Mouse (Mus musculus): ENCODE measurements around the gene 1700014D04Rik. TPM values are rescaled to one million over a fixed set of nuclear protein-coding genes. Genes with fewer than 3 reads are reported as not detected.
"Not testable (repeated sequence)": the region's sequence is repeated elsewhere in the genome, so short reads cannot be mapped to it uniquely, and the experiment has no call there.

Gene 1700014D04Rik
- polyA plus RNA-seq, 1 experiment from 2014 or later: not detected

DNA sequence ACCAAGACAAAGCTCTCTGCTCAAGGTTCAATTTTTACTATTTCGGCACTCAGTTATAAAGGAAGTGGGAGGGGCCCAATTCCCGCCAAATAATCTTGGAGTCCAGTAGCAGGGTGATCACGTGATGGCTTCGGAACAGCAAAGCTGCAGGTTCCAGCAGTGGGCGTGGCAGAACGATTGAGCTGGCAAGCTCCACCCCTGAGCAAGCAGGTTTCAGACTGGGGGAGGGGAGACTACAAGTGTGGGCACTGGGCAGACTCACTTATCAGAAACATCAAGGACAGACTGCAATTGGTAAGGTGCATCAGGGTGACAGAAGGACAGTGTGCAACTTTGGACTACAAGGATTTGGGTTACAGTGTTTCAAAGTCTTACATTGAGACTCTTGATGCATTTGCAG, 12.2 kb downstream of the 1700014D04Rik start:
- H3K4me2 ChIP-seq (ENCODE audit: low read depth, low read length); H3K9me3 ChIP-seq (replicated peaks; ENCODE audit: control insufficient read depth, low read length); H3K36me3 ChIP-seq (replicated peaks; ENCODE audit: control insufficient read depth, insufficient read depth, low read depth, low read length); H3K4me1 ChIP-seq (ENCODE audit: control insufficient read depth, insufficient read depth, low read length); ATAC-seq (replicated peaks; ENCODE audit: insufficient number of reproducible peaks, low FRiP score, low TSS enrichment, low read depth); H3K27me3 ChIP-seq (ENCODE audit: control insufficient read depth, insufficient read depth, low read length); H3K4me3 ChIP-seq (ENCODE audit: low read depth, low read length); H3K9ac ChIP-seq (replicated peaks; ENCODE audit: low read length); H3K27ac ChIP-seq (replicated peaks; ENCODE audit: low read depth, low read length); DNase-seq (ENCODE audit: low spot score): not testable (repeated sequence)
- WGBS: 35% methylated on average over 6 of the region's 6 CpGs

DNA sequence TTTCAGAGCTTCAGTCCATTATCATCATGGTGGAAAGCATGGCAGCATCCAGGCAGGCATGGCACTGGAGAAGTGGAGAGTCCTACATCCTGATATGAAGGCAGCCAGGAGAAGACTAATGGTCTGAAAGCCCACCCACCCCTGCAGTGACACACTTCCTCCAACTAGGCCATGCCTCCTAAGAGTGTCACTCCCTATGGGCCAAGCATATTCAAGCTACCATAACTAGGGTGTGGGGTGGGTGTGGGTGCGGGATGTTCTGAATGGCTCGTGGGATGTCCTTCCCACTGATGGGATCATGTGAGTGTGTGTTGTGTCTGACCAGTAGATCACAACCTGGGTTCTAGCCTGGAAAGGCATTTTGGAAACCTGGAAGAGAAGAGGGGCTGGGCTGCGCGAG, 12.6 kb downstream of the 1700014D04Rik start:
- H3K4me1 ChIP-seq (ENCODE audit: control insufficient read depth, insufficient read depth, low read length): no peaks in the 10 kb centered on the region
- DNase-seq (ENCODE audit: low spot score): no peak

DNA sequence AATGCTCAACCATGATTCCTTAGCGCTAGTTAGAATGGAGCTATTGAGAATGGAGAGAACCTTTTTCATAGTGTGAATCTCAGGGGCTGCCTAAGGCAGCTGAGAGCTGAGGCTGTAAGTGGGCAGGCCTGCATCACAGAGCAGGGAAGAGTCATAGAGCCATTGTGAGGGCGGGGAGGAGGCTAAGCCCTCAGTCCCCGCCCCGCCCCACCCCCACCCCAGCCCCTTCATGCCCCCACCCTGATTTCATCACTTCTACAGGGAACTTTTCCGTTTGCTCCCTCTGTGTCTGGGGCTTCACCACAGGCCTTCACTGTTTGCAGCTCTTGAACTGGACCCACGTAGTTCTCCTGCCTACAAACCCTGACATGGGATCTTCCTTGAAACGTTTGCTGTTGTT, 14.9 kb downstream of the 1700014D04Rik start, which contains the start of gene Spata31d1d:
Spata31d1d (minus strand) TSS at position 101 of the 400 bp plus-strand sequence.
- ATAC-seq (replicated peaks; ENCODE audit: insufficient number of reproducible peaks, low FRiP score, low TSS enrichment, low read depth): no peak
- Histone ChIP-seq H3K4me2 (ENCODE audit: low read depth, low read length) (no peak within 1 kb of the TSS), H3K4me3 (ENCODE audit: low read depth, low read length) (no peak within 1 kb of the TSS), H3K9me3 (replicated peaks; ENCODE audit: control insufficient read depth, low read length) (no peaks in the 10 kb centered on the region), H3K27me3 (ENCODE audit: control insufficient read depth, insufficient read depth, low read length) (no peaks in the 10 kb centered on the region), H3K4me1 (ENCODE audit: control insufficient read depth, insufficient read depth, low read length) (no peaks in the 10 kb centered on the region), H3K27ac (replicated peaks; ENCODE audit: low read depth, low read length) (no peak within 1 kb of the TSS), H3K36me3 (replicated peaks; ENCODE audit: control insufficient read depth, insufficient read depth, low read depth, low read length) (no peaks in the 10 kb centered on the region), H3K9ac (replicated peaks; ENCODE audit: low read length) (no peak within 1 kb of the TSS)
- DNase-seq (ENCODE audit: low spot score): no peak
- WGBS: 41% methylated on average over 7 of the region's 7 CpGs

More for the DNA sequence above, 12.6 kb downstream of the 1700014D04Rik start:
- no peak for ATAC-seq (replicated peaks; ENCODE audit: insufficient number of reproducible peaks, low FRiP score, low TSS enrichment, low read depth)
- H3K27me3 ChIP-seq (ENCODE audit: control insufficient read depth, insufficient read depth, low read length): no peaks in the 10 kb centered on the region
- no peaks in the 10 kb centered on the region for H3K36me3 ChIP-seq (replicated peaks; ENCODE audit: control insufficient read depth, insufficient read depth, low read depth, low read length)
- WGBS: 84% methylated on average over 2 of the region's 4 CpGs
- H3K4me2 ChIP-seq (ENCODE audit: low read depth, low read length): no peak overlapping the region
- no peak overlapping the region for H3K27ac ChIP-seq (replicated peaks; ENCODE audit: low read depth, low read length)
- no peak overlapping the region for H3K9ac ChIP-seq (replicated peaks; ENCODE audit: low read length)
- no peaks in the 10 kb centered on the region for H3K9me3 ChIP-seq (replicated peaks; ENCODE audit: control insufficient read depth, low read length)
- H3K4me3 ChIP-seq (ENCODE audit: low read depth, low read length): no peak overlapping the region

DNA sequence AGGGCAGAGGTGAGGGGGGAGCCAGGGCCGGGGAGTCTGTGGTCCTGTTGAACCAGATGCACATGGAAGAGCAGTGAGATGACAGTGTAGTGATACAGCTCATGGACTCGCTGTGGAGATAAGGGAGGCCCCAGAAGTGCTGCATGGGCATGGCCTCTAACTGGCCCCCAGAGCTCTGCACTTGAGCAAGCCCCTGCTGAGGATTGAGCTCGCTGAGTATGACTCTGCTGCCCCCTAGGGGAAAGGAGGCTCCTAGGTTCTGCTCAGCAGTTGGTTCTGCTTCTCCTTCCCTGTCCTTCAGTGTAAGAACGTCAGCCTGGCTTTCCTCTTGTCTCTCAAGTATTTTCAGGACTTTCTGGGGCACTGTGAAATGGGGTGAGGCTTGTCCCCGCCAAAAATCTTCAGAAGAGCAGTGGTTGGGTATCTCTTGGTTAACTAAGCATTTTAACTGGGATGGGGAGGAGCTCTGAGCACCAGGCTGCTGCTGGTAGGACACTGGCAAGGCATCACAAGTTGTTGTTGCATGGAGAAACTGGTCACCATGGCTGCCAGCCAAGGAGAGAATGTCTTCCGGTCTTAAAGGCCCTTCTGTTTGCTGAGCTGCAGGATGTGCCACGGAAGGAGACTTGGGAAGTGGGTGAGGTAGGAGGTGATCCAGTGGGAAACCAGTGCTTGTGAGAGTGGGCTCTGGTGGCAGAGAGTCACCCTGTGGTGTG, 18.0 kb downstream of the 1700014D04Rik start:
- no peaks in the 10 kb centered on the region for H3K27me3 ChIP-seq (ENCODE audit: control insufficient read depth, insufficient read depth, low read length)
- DNase-seq (ENCODE audit: low spot score) (peak; percentile 91), ATAC-seq (replicated peaks; ENCODE audit: insufficient number of reproducible peaks, low FRiP score, low TSS enrichment, low read depth) (peak; percentile 77)
- no peaks in the 10 kb centered on the region for H3K36me3 ChIP-seq (replicated peaks; ENCODE audit: control insufficient read depth, insufficient read depth, low read depth, low read length)
- H3K4me1 ChIP-seq (ENCODE audit: control insufficient read depth, insufficient read depth, low read length): no peaks in the 10 kb centered on the region
- WGBS: 38% methylated on average over 7 of the region's 7 CpGs
- H3K27ac ChIP-seq (replicated peaks; ENCODE audit: low read depth, low read length): no peak overlapping the region
- H3K9me3 ChIP-seq (replicated peaks; ENCODE audit: control insufficient read depth, low read length): no peaks in the 10 kb centered on the region
- no peak overlapping the region for H3K4me3 ChIP-seq (ENCODE audit: low read depth, low read length)
- no peak overlapping the region for H3K4me2 ChIP-seq (ENCODE audit: low read depth, low read length)
- H3K9ac ChIP-seq (replicated peaks; ENCODE audit: low read length): no peak overlapping the region

DNA sequence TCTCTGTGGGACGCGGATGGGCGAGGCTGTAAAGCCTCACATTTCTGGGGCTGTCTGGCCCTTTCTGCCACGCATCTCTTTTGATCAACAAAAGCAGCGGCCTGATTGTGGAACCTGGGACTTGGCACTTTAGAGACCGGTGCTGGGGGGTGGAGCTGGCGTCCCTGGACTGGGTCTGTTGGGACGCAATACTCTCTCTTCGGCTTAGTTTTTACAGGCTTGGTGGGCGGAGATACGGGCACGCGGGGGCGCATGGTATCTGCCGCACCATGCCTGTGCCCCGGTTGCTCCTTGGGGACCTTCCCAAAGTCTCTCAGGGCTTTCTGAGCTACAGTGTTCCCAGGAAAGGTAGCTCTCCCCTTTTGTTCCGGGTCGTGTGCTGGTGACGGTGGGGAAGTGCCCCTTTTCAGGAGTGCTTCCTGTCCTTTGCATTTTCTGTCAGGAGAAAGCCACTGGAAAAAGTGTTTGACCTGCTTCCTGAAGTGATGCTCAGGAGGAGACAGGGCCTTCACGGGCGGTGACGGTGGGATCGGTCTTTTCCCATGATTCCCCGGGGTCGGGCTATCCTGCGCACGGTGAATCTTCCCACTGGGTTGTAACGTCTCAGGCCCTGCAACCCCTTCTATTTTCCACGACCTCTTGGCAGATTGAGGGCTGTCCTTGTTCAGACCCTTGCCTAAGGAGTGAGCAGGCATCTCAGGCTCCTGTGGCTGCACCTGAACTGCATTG, 20.2 kb downstream of the 1700014D04Rik start:
- WGBS: 36% methylated on average over 29 of the region's 29 CpGs
- Histone ChIP-seq H3K9ac (replicated peaks; ENCODE audit: low read length) (peak overlapping the region; percentile 28; the same call in 1 of the 2 replicates), H3K4me3 (ENCODE audit: low read depth, low read length) (no peak overlapping the region), H3K4me2 (ENCODE audit: low read depth, low read length) (no peak overlapping the region), H3K36me3 (replicated peaks; ENCODE audit: control insufficient read depth, insufficient read depth, low read depth, low read length) (no peaks in the 10 kb centered on the region), H3K9me3 (replicated peaks; ENCODE audit: control insufficient read depth, low read length) (no peaks in the 10 kb centered on the region), H3K4me1 (ENCODE audit: control insufficient read depth, insufficient read depth, low read length) (no peaks in the 10 kb centered on the region), H3K27me3 (ENCODE audit: control insufficient read depth, insufficient read depth, low read length) (no peaks in the 10 kb centered on the region), H3K27ac (replicated peaks; ENCODE audit: low read depth, low read length) (no peak overlapping the region)
- ATAC-seq (replicated peaks; ENCODE audit: insufficient number of reproducible peaks, low FRiP score, low TSS enrichment, low read depth): no peak
- no peak for DNase-seq (ENCODE audit: low spot score)

DNA sequence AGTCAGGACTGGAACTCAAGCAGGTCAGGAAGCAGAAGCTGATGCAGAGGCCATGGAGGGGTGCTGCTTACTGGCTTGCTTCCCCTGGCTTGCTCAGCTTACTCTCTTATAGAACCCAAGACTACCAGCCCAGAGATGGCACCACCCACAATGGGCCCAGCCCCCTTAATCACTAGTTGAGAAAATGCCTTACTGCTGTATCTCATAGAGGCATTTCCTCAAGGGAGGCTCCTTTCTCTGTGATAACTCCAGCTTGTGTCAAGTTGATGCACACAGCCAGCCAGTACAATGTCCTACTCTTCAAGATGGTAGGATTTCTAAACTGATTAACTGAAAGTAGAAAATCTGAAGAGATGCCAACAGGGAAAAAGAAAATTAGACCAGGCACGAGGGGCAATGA, 24.5 kb downstream of the 1700014D04Rik start:
- 85% methylated on average over 1 of the region's 1 CpGs for WGBS
- H3K27me3 ChIP-seq (ENCODE audit: control insufficient read depth, insufficient read depth, low read length); H3K9me3 ChIP-seq (replicated peaks; ENCODE audit: control insufficient read depth, low read length); H3K4me1 ChIP-seq (ENCODE audit: control insufficient read depth, insufficient read depth, low read length); ATAC-seq (replicated peaks; ENCODE audit: insufficient number of reproducible peaks, low FRiP score, low TSS enrichment, low read depth); H3K27ac ChIP-seq (replicated peaks; ENCODE audit: low read depth, low read length); H3K9ac ChIP-seq (replicated peaks; ENCODE audit: low read length); H3K36me3 ChIP-seq (replicated peaks; ENCODE audit: control insufficient read depth, insufficient read depth, low read depth, low read length); H3K4me3 ChIP-seq (ENCODE audit: low read depth, low read length); DNase-seq (ENCODE audit: low spot score); H3K4me2 ChIP-seq (ENCODE audit: low read depth, low read length): not testable (repeated sequence)

DNA sequence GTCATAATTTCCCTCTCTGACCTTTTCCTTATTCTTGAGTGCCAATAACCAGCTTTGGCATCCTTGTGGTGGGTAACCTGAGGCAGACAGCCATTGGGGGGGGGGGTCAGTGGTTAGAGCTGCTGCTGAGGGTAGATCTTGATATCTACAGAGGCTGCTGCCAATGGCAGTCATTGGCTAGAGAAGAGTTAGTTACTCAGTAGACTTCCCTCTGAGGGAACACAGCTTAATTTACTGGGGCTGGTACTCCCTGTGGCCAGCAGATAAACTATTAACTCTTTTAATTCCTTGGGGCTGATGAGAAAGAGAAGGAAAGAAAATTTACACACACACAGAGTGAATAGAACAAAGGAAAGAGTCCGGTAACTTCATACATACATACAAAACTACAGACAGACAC, 27.1 kb downstream of the 1700014D04Rik start:
- Histone ChIP-seq H3K4me1 (ENCODE audit: control insufficient read depth, insufficient read depth, low read length) (no peaks in the 10 kb centered on the region), H3K36me3 (replicated peaks; ENCODE audit: control insufficient read depth, insufficient read depth, low read depth, low read length) (no peaks in the 10 kb centered on the region), H3K4me2 (ENCODE audit: low read depth, low read length) (no peak overlapping the region), H3K9me3 (replicated peaks; ENCODE audit: control insufficient read depth, low read length) (no peaks in the 10 kb centered on the region), H3K9ac (replicated peaks; ENCODE audit: low read length) (no peak overlapping the region), H3K4me3 (ENCODE audit: low read depth, low read length) (no peak overlapping the region), H3K27me3 (ENCODE audit: control insufficient read depth, insufficient read depth, low read length) (no peaks in the 10 kb centered on the region), H3K27ac (replicated peaks; ENCODE audit: low read depth, low read length) (no peak overlapping the region)
- no peak for ATAC-seq (replicated peaks; ENCODE audit: insufficient number of reproducible peaks, low FRiP score, low TSS enrichment, low read depth)
- WGBS: 85% methylated on average over 1 of the region's 1 CpGs
- no peak for DNase-seq (ENCODE audit: low spot score)

DNA sequence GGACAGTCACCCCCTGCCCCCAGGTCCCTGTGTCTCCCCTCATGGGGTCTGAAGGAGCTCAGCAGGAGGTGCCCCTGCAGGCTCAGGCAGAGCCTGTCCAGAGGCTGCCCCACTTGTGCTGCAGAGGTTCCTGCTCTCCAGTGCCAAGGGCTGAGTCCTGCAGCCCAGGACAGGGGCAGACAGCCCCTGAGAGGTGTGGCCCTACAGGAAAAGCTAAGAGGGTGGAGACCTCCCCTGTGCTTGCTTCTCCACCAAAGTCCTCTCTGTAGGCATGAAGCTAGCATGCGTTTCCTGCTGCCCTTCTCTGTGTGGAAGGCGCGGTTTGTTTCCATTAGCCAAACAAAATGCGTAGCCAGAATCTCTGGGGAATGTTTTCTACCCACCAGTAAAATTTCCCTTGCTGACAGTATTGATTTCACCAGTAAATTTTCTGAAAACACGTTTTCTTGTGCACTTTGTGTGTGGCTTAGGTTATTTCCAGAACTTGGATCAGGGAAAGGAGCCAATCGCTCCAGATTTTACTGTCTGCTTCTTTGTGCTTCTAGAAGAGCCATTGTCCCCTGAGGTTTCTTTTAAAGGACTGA, 27.6 kb downstream of the 1700014D04Rik start:
- H3K36me3 ChIP-seq (replicated peaks; ENCODE audit: control insufficient read depth, insufficient read depth, low read depth, low read length); H3K27me3 ChIP-seq (ENCODE audit: control insufficient read depth, insufficient read depth, low read length); H3K9ac ChIP-seq (replicated peaks; ENCODE audit: low read length); H3K4me1 ChIP-seq (ENCODE audit: control insufficient read depth, insufficient read depth, low read length); H3K27ac ChIP-seq (replicated peaks; ENCODE audit: low read depth, low read length); H3K4me2 ChIP-seq (ENCODE audit: low read depth, low read length); DNase-seq (ENCODE audit: low spot score); H3K4me3 ChIP-seq (ENCODE audit: low read depth, low read length); H3K9me3 ChIP-seq (replicated peaks; ENCODE audit: control insufficient read depth, low read length): not testable (repeated sequence)
- ATAC-seq (replicated peaks; ENCODE audit: insufficient number of reproducible peaks, low FRiP score, low TSS enrichment, low read depth): peak; percentile 59; the same call in 1 of the 2 replicates
- WGBS: 37% methylated on average over 6 of the region's 6 CpGs

Measured in embryonic facial prominence, embryonic 11.5 days (tissue).